Mouse (Mus musculus) urinary bladder, postnatal 25 days (tissue): ENCODE measurements around the gene Rpl12.
"Not testable (repeated sequence)": the region's sequence is repeated elsewhere in the genome, so short reads cannot be mapped to it uniquely, and the experiment has no call there.

Experiments used
- DNase-seq: peaks from one replicate; pipeline ENCODE4 v3.0.0; 2022; ENCODE audit warnings: low spot score

Gene Rpl12

DNA sequence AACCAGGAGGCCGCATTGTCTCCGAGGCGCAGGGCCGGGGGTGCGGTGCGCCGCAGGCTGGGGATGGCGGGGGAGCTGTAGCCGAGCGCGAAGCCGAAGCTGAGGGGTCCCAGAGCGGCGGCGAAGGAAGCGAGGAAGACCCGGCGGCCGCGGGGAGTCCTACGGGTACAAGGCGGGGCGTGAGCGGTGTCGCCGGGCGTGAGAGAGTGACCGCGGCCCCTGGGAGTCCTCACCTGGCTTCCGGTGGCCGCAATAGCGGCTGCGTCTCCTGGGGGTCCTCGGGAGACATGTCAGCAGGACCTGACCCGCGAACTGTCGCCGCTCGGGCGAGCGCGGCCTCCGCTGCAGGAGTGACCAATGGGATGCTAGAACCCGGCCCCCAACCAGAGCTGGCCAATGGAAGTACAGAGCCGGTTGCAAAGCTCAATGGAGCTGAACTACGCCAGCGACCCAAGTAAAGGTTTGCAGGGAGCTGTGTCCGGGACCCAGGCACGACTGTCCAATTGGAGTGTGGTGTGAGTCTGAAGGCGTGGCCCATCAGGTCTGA lies 20.4 kb downstream of the Rpl12 start, which contains the start of gene Slc2a8:
Slc2a8 (minus strand) TSS at position 359 of the 547 bp plus-strand sequence.
- DNase-seq = peak; percentile 75

DNA sequence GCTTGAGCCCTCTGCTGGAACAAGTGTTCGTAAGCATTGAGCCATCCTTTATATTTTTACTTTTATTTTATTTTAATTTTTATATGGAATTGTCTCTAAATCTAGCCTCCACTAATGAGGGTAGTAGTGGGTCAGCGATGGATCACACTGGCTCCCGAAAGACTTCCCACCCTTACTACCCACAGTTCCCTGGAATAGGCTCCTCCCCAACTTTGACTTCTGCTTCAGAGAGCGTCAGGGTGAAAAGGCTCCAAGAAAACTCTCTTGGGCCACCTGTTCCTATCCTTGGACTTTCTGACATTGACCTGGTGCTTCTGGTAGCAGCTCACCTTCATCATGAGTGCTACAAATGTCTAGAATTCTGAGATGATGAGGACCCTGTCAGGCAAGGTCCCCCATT lies 21.3 kb downstream of the Rpl12 start:
- no peak for DNase-seq

DNA sequence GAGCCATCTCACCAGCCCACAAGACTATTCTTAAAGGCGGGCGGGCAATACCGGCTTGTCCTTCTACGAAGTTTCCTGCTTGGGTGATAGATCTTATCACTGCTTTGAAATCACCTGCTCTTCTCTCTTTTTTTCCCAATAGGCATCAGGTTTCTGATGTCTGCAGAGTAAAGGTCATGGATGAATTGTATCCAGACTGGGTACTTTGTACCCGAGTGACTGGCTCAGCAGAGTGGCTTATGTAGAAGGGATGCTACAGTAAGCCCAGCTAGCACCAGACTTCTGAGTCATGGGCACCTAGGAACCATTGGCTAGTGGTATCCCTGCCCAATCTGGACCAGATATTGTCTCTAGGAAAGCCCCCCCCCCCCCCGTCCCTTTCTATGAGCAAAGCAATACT lies 22.3 kb downstream of the Rpl12 start:
- DNase-seq = no peak

DNA sequence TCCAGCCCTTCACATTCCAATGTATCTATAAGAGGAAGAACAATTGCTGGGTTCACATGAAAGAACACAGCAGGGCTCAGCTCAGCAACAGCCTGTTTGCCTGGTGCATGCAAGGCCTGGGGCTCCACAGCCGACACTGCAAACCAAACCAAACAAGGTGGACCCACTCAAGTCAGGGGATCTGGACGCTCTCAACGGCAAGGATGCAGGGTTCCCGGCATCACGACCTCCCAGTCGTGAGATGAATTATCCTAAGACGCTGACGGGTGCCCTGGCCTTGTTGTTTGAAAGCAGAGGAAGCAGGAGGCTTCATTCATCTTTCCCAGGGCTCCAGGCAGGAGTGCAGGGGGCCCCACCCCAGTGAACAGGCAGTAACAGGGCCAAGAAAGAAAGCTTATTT lies 24.5 kb downstream of the Rpl12 start:
- DNase-seq = no peak

DNA sequence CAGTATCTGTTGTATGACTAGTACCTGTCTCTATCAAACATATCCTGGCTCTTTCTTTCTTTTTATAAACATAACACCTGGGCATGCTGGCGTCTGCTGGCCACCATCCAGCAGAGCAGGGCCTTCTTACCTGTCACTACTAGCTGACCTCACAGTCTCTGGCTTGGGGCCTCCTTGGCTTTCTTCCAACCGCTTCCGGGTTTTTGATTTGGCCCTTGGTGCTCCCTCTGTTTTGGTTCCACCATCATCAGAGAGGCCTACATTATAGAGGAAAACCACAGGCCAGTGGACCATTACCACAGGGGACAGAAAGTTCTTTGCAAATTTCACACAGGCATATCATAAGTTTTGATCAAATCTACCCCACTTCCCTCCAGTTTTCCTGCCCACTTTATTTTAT lies 28.0 kb downstream of the Rpl12 start:
- DNase-seq = no peak

DNA sequence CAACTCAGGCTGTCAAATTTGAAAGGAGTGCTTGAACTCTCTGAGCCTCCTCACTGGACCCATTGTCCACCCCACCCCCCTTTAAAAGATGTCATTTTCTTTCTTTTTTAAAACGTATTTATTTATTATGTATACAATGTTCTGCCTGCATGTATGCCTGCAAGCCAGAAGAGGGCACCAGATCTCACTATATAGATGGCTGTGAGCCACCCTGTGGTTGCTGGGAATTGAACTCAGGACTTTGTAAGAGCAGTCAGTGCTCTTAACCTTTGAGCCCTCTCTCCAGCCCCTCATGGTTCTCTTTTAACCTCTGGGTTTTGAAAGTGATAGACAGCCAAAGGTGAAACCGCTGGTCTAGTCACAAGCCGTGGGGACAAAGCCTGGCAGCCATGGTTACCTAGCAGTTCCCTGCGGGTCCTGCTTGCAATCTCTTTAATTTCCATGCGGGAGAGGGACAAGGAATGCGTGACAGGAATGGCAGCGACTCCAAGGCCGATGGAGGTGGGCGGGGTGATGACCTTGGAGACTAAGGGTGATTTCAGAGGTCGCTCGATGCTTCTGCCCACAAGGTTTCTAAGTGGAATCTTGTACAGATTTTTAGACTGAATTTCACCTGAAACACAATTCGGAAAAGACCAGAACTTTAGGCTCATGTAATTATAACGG lies 28.9 kb downstream of the Rpl12 start:
- no peak for DNase-seq

DNA sequence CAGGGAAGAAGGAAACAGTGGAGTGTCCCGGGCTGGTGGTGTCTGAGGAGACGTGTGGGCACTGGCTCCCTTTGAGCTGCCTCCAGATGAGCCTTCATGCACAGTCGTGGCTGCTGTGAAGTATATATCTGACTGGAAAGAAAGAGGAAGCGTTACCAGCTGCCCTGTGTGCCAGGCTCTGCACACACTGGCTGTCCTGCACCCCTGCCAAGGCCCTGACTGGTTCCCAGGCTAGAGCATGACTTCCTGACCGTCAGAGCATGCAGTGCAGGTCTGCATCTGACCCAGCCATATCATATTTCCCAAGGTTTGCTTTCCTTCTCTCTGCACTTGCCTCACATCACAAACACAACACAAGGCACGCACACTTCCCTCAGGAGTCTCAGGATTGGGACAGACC lies 30.8 kb downstream of the Rpl12 start:
- no peak for DNase-seq

DNA sequence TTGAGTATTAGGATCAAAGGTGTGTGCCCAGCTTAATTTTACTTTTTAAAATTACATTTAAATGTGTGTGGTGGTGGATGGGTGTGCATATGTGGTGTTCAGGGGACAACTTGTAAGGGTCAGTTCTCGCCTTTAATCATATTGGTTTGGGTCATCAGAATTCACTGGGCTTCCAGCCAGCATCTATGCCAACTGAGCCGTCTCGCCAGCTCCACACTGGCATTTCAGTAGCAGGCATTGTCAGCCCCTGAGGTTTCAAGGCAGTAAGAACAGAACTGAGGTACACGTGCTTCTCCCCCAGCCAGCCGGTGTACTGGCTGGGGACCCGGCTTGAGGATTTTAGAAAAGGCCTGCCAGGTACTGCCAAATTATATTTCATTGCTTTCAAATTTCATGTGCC lies 35.7 kb downstream of the Rpl12 start:
- DNase-seq = no peak

DNA sequence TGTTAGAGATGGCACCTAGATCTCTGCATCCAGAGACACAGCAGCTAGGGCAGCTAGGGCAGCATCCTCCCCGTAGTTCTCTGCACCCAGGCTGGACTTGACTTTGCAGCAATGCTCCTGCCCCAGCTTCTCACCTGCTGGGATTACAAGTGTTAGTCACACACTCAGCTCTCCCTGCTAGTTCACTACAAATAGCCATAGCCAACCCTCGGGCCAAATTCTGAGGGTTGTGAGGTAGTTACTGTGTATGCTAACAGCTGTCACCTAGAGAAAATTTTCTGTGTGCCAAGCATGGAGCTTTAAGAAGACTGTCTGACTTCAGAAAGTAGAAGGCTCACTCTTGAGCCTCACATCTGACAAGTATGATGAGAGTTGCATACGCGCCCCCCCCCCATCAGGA lies 36.4 kb downstream of the Rpl12 start:
- DNase-seq = no peak

DNA sequence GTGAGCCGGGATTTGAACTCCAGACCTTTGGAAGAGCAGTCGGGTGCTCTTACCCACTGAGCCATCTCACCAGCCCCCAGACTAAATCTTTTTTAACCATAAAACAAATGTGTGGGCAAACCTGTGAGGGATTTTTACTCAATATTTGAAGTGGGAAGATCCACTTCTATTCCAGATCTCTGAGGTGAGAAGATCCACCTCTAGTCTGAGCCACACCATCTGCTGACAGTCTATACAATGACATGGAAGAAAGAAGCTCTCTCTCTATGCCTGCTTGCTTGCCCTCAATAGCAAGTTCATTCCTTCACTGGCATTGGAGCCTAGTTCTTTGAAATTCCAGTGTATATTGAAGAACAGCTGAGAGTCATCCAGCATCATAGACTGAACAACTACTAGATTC lies 38.4 kb downstream of the Rpl12 start:
- no peak for DNase-seq

DNA sequence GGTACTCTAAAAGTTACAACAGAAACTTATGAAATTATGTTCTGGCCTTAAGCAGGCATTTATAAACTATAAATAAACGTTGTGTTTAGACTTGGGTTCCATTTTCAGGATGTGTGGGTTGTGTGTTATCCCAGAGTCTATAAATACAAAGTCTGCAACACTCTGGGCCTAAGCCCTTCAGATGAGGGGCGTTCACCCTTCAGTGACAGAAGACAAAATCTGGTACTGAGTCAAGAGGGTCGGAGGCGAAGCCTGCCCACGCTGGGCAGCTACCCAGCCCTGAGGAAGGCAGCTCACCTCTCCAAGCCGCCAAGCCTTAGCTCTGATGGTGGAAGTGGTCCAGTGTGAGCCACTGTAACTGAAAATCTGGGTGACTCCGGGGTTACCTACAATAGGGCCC lies 40.8 kb downstream of the Rpl12 start:
- DNase-seq = no peak

DNA sequence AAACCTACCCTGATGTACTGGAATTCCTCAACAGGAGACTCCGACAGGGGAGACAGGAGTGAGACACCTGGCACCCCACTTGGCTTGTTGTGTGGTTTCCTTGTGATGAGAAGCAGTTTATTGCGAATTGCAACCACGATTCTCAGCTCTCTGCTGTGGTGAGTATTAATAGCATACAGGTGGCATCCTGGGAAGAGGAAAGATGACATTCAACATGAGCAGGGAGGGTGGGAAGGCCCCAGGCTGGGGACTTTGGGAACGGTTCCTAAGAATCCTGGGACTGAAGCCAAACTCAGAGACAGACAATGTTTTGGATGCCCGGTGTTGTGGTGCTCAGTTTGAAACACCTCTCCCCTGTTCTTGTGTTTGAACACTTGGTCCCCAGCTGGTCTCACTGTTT lies 43.7 kb downstream of the Rpl12 start:
- DNase-seq = no peak

DNA sequence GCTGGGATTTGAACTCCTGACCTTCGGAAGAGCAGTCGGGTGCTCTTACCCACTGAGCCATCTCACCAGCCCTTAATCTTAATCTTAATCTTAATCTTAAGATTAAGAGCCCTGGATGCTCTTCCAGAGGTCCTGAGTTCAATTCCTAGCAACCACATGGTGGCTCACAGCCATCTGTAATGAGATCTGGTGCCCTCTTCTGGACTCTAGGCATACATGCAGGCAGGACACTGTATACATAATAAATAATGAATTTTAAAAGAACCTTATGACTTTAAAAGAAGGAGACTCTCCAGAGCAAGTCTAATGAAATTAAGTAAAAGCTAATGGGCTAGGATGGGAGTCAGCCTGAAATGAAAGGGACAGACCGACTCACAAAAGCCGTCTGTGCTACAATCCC lies 47.7 kb downstream of the Rpl12 start:
- not testable (repeated sequence) for DNase-seq

DNA sequence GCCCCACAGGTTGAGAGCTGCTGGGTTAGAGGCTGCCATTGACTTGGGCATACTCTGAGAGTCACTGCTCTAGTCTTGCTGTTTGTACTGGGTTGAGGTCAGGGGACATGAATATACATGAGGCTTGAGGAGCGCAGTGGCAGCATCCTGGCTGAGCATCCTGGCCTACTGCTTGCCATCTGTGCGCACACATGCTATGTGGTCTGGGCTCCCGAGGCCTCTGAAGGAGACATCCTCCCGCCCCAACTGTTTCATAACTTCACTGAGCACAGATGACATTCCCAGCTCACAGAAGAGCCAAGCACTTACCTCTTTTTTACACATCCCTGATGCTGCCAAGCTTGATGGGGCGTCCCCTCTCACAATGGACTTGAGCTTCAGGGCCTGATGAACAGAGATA lies 53.5 kb downstream of the Rpl12 start:
- no peak for DNase-seq
